Mouse (Mus musculus) bone marrow, adult 2 months (tissue): ENCODE measurements around the gene Hibadh.

Source experiments
- CTCF ChIP-seq: fragments of 200-500 bp; IDR thresholded peaks from 2 replicates; pipeline ENCODE4 v1.5.1; 2011; ENCODE audit warnings: low read length, control low read depth; ENCODE audit not compliant: control insufficient read depth, insufficient read depth
- POLR2A ChIP-seq: fragments of 200-500 bp; IDR thresholded peaks from 2 replicates; pipeline ENCODE4 v1.6.1; 2011; ENCODE audit warnings: low read depth, mild to moderate bottlenecking, control low read depth, low read length, borderline replicate concordance; ENCODE audit not compliant: control insufficient read depth

- TF ChIP-seq POLR2A = no peak
- no peak for TF ChIP-seq CTCF
Measured at GRCm38 (mm10) chr6:52630625-52631024, 9.6 kb downstream of the Hibadh start.
